Comparison of ENCODE assay signal across 30 mouse cellular contexts in the genomic region with DNA sequence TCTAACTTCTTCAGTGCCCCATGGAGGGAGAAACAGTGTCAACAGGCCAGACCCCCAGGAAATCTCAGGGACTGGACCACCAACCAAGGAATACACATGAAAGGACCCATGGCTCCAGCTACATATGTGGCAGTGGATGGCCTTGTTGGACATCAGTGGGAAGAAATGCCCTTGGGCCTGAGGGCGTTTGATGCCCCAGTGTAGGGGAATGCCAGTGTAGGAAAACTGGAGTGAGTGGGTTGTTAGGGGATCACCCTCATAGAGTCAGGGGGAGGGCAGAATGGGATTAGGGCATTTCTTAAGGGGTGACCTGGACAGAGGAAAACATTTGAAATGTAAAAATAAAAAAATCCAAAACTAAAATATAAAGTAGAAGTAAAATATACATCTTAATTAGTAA.
"Had no signal": no experiment of that assay in that cellular context is flagged by ENCODE, and none has a peak within 500 bp of the region (broad histone marks: within the 10 kb centered on the region; RNA-seq: fewer than 3 reads in every experiment).

No protein-coding gene starts in this region.

- H3K4me3 ChIP-seq: limb, embryonic 10.5 days; limb, embryonic 12.5 days; limb, embryonic 13.5 days; limb, embryonic 15.5 days; liver, embryonic 12.5 days; liver, embryonic 13.5 days; liver, embryonic 15.5 days; lung, embryonic 15.5 days; megakaryocyte, embryonic 14.5 days; midbrain, embryonic 10.5 days; midbrain, embryonic 12.5 days; midbrain, embryonic 13.5 days; myocyte; neural tube, embryonic 12.5 days had no signal

- H3K9me3 ChIP-seq: limb, embryonic 10.5 days; limb, embryonic 12.5 days; limb, embryonic 13.5 days; limb, embryonic 15.5 days; liver, embryonic 12.5 days; liver, embryonic 13.5 days; liver, embryonic 15.5 days; lung, embryonic 15.5 days; midbrain, embryonic 12.5 days; neural tube, embryonic 12.5 days had no signal

- DNase-seq: left cerebral cortex, postnatal 4 days; liver; liver, embryonic 13.5 days; liver, postnatal 0 days; lung, adult 18-20 months; lung, adult 2 months; lung, embryonic 14.5 days; lung, postnatal 10 days; lung, postnatal 14 days; lung, postnatal 36 days; lung, postnatal 4 days had no signal

- ATAC-seq: liver, embryonic 12.5 days; liver, postnatal 0 days; lung, postnatal 0 days; midbrain, embryonic 13.5 days; midbrain, embryonic 16.5 days had no signal

- H3K27ac ChIP-seq: limb, embryonic 10.5 days; limb, embryonic 12.5 days; limb, embryonic 13.5 days; limb, embryonic 15.5 days; liver, embryonic 12.5 days; liver, embryonic 13.5 days; liver, embryonic 14.5 days; liver, embryonic 15.5 days; lung, embryonic 15.5 days; macrophage; midbrain, embryonic 10.5 days; midbrain, embryonic 12.5 days; midbrain, embryonic 13.5 days; neural tube, embryonic 12.5 days had no signal

- H3K36me3 ChIP-seq: limb, embryonic 10.5 days; limb, embryonic 12.5 days; limb, embryonic 13.5 days; limb, embryonic 15.5 days; liver, embryonic 12.5 days; liver, embryonic 13.5 days; liver, embryonic 15.5 days; lung, embryonic 15.5 days; midbrain, embryonic 10.5 days; midbrain, embryonic 12.5 days; midbrain, embryonic 13.5 days; neural tube, embryonic 12.5 days had no signal

- H3K9ac ChIP-seq: limb, embryonic 12.5 days; limb, embryonic 13.5 days; limb, embryonic 15.5 days; liver, embryonic 12.5 days; liver, embryonic 13.5 days; liver, embryonic 14.5 days; liver, embryonic 15.5 days; liver, postnatal 0 days; lung, embryonic 14.5 days; lung, embryonic 15.5 days; midbrain, embryonic 12.5 days; midbrain, embryonic 13.5 days; neural tube, embryonic 12.5 days had no signal

- H3K4me1 ChIP-seq: limb, embryonic 10.5 days; limb, embryonic 12.5 days; limb, embryonic 13.5 days; limb, embryonic 15.5 days; liver, embryonic 12.5 days; liver, embryonic 13.5 days; liver, embryonic 15.5 days; lung, embryonic 15.5 days; megakaryocyte, embryonic 14.5 days; midbrain, embryonic 10.5 days; midbrain, embryonic 12.5 days; midbrain, embryonic 13.5 days; neural tube, embryonic 12.5 days had no signal

- H3K4me2 ChIP-seq: limb, embryonic 12.5 days; limb, embryonic 13.5 days; limb, embryonic 15.5 days; liver, embryonic 11.5 days; liver, embryonic 12.5 days; liver, embryonic 13.5 days; liver, embryonic 15.5 days; lung, embryonic 14.5 days; lung, embryonic 15.5 days; midbrain, embryonic 11.5 days; midbrain, embryonic 12.5 days; midbrain, embryonic 13.5 days; neural tube, embryonic 12.5 days had no signal

- H3K27me3 ChIP-seq: limb, embryonic 12.5 days; limb, embryonic 13.5 days; limb, embryonic 15.5 days; liver, embryonic 12.5 days; liver, embryonic 13.5 days; liver, embryonic 15.5 days; lung, embryonic 15.5 days; megakaryocyte, embryonic 14.5 days; midbrain, embryonic 12.5 days; midbrain, embryonic 13.5 days; neural tube, embryonic 12.5 days had no signal
